Mouse (Mus musculus) kidney, postnatal 0 days (tissue): Measurements from ENCODE around the gene Suclg2. TPM values are rescaled to one million over a fixed set of nuclear protein-coding genes. Genes with fewer than 3 reads are reported as not detected.
A peak's percentile ranks its signal among the peaks of the same experiment; 100 is the strongest.

Experiments used
- ATAC-seq: fragments of 200-750 bp; cut with Nextera tagmentation; replicated peaks from 2 replicates; pipeline ENCODE4 v1.8.0; 2017; ENCODE audit warnings: low read depth, moderate number of reproducible peaks, moderate TSS enrichment, moderate library complexity; ENCODE audit not compliant: low FRiP score
- DNase-seq: peaks from one replicate; pipeline ENCODE4 v3.0.0-alpha.2; 2016; ENCODE audit warnings: low spot score
- H3K27ac ChIP-seq: fragments of 300-500 bp; sonication (generic); 2 replicates; pipeline ENCODE4 v1.5.1; 2014; ENCODE audit warnings: mild to moderate bottlenecking
- H3K27me3 ChIP-seq: fragments of 300-500 bp; sonication (generic); 2 replicates; pipeline ENCODE4 v1.6.1; 2014; ENCODE audit warnings: low read length, mixed read lengths; ENCODE audit not compliant: insufficient read depth
- H3K36me3 ChIP-seq: fragments of 300-500 bp; sonication (generic); 2 replicates; pipeline ENCODE4 v1.6.1; 2014; ENCODE audit warnings: low read length, mixed read lengths; ENCODE audit not compliant: insufficient read depth
- H3K4me1 ChIP-seq: fragments of 300-500 bp; sonication (generic); replicated peaks from 2 replicates; pipeline ENCODE4 v1.6.1; 2014; ENCODE audit warnings: antibody characterized with exemption, low read length, mixed read lengths; ENCODE audit not compliant: insufficient read depth
- H3K4me2 ChIP-seq: fragments of 300-500 bp; sonication (generic); 2 replicates; pipeline ENCODE4 v1.6.1; 2014; ENCODE audit warnings: mild to moderate bottlenecking, low read length, moderate library complexity, mixed read lengths
- H3K4me3 ChIP-seq: fragments of 300-500 bp; sonication (generic); replicated peaks from 2 replicates; pipeline ENCODE4 v1.5.1; 2014; ENCODE audit warnings: low read depth, low read length
- H3K9ac ChIP-seq: fragments of 300-500 bp; sonication (generic); 2 replicates; pipeline ENCODE4 v1.6.1; 2014; ENCODE audit warnings: low read depth, low read length
- H3K9me3 ChIP-seq: fragments of 300-500 bp; sonication (generic); replicated peaks from 2 replicates; pipeline ENCODE4 v1.6.1; 2016; ENCODE audit warnings: low read length, inconsistent platforms, mixed read lengths
- CTCF ChIP-seq: IDR thresholded peaks from 2 replicates; pipeline ENCODE4 v1.5.1; 2016; ENCODE audit warnings: antibody characterized with exemption, low read depth, mild to moderate bottlenecking, moderate library complexity
- WGBS: fragments of 180-500 bp; shearing (Covaris S2); extraction: QIAGEN DNeasy Blood & Tissue Kit; methylation state at CpG from one replicate; pipeline ENCODE4 v1.1.7; 2014; 5-methylcytosine and 5-hydroxymethylcytosine counted together
- polyA plus RNA-seq: library from polyadenylated mRNA; unstranded; fragments of >200 nt; fragmentation: Nextera tagmentation; extraction: Ambion mirVana; gene quantifications from 2 replicates; pipeline ENCODE4 v1.2.1, GENCODE M21; 2015

The Suclg2 gene
- polyA plus RNA-seq, 1 experiment from 2014 or later: 143 TPM

- ATAC-seq (no peak), DNase-seq (no peak)
- Histone ChIP-seq H3K27me3 (no peaks in the 10 kb centered on the region), H3K4me1 (no peaks in the 10 kb centered on the region), H3K4me3 (no peak overlapping the region), H3K27ac (no peak overlapping the region), H3K4me2 (no peak overlapping the region), H3K9me3 (no peaks in the 10 kb centered on the region), H3K36me3 (0 out of 2 replicates have a peak, but pooled peaks cover 5% of the 10 kb centered on the region), H3K9ac (no peak overlapping the region)
- WGBS: 62% methylated on average over 4 of the region's 4 CpGs
- TF ChIP-seq CTCF: no peak
Observed at GRCm38 (mm10) chr6:95590463-95590862, 128.1 kb downstream of the Suclg2 start.

- no peak for DNase-seq
- no peak overlapping the region for H3K4me3 ChIP-seq
- no peak for TF ChIP-seq CTCF
- peaks cover 12% of the 10 kb centered on the region; the same call in 1 of the 2 replicates for H3K36me3 ChIP-seq
- ATAC-seq: no peak
- peaks cover 5% of the 10 kb centered on the region; the same call in 1 of the 2 replicates for H3K9me3 ChIP-seq
- no peak overlapping the region for H3K4me2 ChIP-seq
- H3K27ac ChIP-seq: no peak overlapping the region
- H3K27me3 ChIP-seq: no peaks in the 10 kb centered on the region
- H3K9ac ChIP-seq: no peak overlapping the region
- WGBS: 74% methylated on average over 6 of the region's 6 CpGs
- H3K4me1 ChIP-seq: no peaks in the 10 kb centered on the region
Observed at GRCm38 (mm10) chr6:95587108-95587796, 131.3 kb downstream of the Suclg2 start.

GRCm38 (mm10) chr6:95581893-95582292 lies 136.7 kb downstream of the Suclg2 start:
- Histone ChIP-seq H3K9ac (no peak overlapping the region), H3K4me1 (no peaks in the 10 kb centered on the region), H3K27me3 (no peaks in the 10 kb centered on the region), H3K4me2 (no peak overlapping the region), H3K27ac (no peak overlapping the region), H3K9me3 (peaks cover 5% of the 10 kb centered on the region; the same call in 1 of the 2 replicates), H3K36me3 (peaks cover 12% of the 10 kb centered on the region), H3K4me3 (no peak overlapping the region)
- WGBS: 66% methylated on average over 3 of the region's 3 CpGs
- TF ChIP-seq CTCF: no peak
- no peak for DNase-seq
- no peak for ATAC-seq

- Histone ChIP-seq H3K4me2 (no peak overlapping the region), H3K4me1 (no peaks in the 10 kb centered on the region), H3K9ac (no peak overlapping the region), H3K27me3 (no peaks in the 10 kb centered on the region), H3K36me3 (peaks cover 10% of the 10 kb centered on the region), H3K4me3 (no peak overlapping the region), H3K27ac (no peak overlapping the region), H3K9me3 (peaks cover 5% of the 10 kb centered on the region; the same call in 1 of the 2 replicates)
- no peak for TF ChIP-seq CTCF
- ATAC-seq: no peak
- no peak for DNase-seq
- WGBS: 72% methylated on average over 4 of the region's 4 CpGs
Observed at GRCm38 (mm10) chr6:95579792-95580191, 138.8 kb downstream of the Suclg2 start.

DNA sequence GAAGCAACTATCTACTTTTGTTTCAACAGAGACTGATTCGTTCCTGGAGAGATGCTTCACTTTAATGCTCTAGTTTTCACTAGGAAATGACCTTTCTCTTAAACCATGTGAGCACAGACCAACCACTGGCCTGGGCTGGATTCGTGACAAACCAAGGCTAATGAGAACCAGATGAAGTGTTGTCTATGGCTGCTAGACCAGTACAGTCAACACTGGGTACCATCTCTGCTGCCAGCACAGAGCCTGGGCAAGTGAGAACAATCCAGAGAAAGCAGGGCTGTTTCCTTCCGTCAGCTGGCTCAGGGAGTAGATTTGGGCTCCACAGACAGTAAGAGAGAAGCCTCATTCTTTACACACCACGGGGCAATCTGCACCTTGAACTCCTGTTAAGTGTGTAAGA lies 143.1 kb downstream of the Suclg2 start:
- no peak overlapping the region for H3K9ac ChIP-seq
- ATAC-seq (no peak), DNase-seq (no peak)
- TF ChIP-seq CTCF: no peak
- no peaks in the 10 kb centered on the region for H3K36me3 ChIP-seq
- no peaks in the 10 kb centered on the region for H3K9me3 ChIP-seq
- WGBS: 51% methylated on average over 4 of the region's 4 CpGs
- no peak overlapping the region for H3K27ac ChIP-seq
- no peaks in the 10 kb centered on the region for H3K27me3 ChIP-seq
- H3K4me3 ChIP-seq: no peak overlapping the region
- H3K4me1 ChIP-seq: no peaks in the 10 kb centered on the region
- H3K4me2 ChIP-seq: no peak overlapping the region

DNA sequence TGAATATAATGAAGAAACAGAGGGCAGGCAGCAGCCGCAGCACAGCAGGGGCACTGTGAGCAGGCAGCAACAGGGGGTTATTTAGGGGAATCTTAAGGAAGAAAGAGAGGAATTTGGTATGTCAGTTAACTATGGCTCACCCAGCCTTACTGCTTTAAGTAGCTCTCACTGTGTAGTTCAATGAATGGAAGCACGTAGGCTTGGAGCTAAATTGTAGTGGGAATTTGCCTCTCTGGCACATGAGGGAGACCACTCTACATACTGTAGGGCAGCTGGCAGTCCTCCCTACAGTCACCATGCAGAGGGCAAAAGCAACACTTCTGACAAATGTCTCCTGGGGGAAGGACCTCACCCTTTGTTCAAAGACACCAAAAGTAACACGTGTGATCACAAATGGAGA lies 143.7 kb downstream of the Suclg2 start:
- ATAC-seq: no peak
- H3K36me3 ChIP-seq: no peaks in the 10 kb centered on the region
- no peak overlapping the region for H3K4me2 ChIP-seq
- no peak overlapping the region for H3K27ac ChIP-seq
- no peak for TF ChIP-seq CTCF
- no peaks in the 10 kb centered on the region for H3K27me3 ChIP-seq
- H3K4me1 ChIP-seq: no peaks in the 10 kb centered on the region
- H3K9ac ChIP-seq: no peak overlapping the region
- H3K9me3 ChIP-seq: no peaks in the 10 kb centered on the region
- 66% methylated on average over 3 of the region's 3 CpGs for WGBS
- no peak for DNase-seq
- H3K4me3 ChIP-seq: no peak overlapping the region

DNA sequence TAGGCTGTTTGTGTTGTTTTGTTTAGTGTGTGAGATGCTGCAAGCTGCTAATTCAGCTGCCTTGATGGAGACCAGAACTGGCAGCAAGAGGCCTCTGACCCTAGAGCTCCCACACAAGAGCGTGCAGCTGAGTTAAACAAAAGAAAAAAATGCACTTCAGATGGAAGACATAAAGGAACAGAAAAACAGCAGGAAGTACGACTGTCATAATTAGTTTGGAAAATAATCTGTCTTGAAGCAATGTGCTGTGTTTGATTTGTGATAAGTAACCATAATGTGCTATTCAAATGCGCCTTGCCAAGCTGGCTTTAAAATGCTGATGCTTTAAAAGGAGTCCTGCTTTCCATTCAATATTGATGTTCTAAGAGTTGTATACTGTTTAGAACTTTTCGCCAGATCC lies 144.2 kb downstream of the Suclg2 start:
- H3K27ac ChIP-seq: no peak overlapping the region
- no peaks in the 10 kb centered on the region for H3K36me3 ChIP-seq
- WGBS: 63% methylated on average over 4 of the region's 4 CpGs
- no peaks in the 10 kb centered on the region for H3K9me3 ChIP-seq
- H3K9ac ChIP-seq: no peak overlapping the region
- H3K27me3 ChIP-seq: no peaks in the 10 kb centered on the region
- no peak for ATAC-seq
- H3K4me1 ChIP-seq: no peaks in the 10 kb centered on the region
- DNase-seq: peak; percentile 43
- TF ChIP-seq CTCF: no peak
- no peak overlapping the region for H3K4me3 ChIP-seq
- H3K4me2 ChIP-seq: no peak overlapping the region
